Mouse (Mus musculus): Measurements from ENCODE around the gene Naa60. TPM values are rescaled to one million over a fixed set of nuclear protein-coding genes. Genes with fewer than 3 reads are reported as not detected.
"Not testable (repeated sequence)": the region's sequence is repeated elsewhere in the genome, so short reads cannot be mapped to it uniquely, and the experiment has no call there.

Naa60 gene
- polyA plus RNA-seq, 1 experiment from 2014 or later, result 59.0 TPM

- ATAC-seq (ENCODE audit: insufficient read depth), result no peak
- no peak overlapping the region for H3K9ac ChIP-seq
- no peak for DNase-seq
- 0 out of 2 replicates have a peak, but pooled peaks cover 3% of the 10 kb centered on the region for H3K4me1 ChIP-seq (ENCODE audit: insufficient read depth)
- no peak overlapping the region for H3K4me3 ChIP-seq (ENCODE audit: low read depth, low read length)
- H3K4me2 ChIP-seq, result no peak overlapping the region
- no peak for TF ChIP-seq CTCF (IDR thresholded peaks at IDR 0.05; ENCODE audit: low read depth)
- no peak overlapping the region for H3K27ac ChIP-seq (ENCODE audit: low read depth)
- no peaks in the 10 kb centered on the region for H3K27me3 ChIP-seq (ENCODE audit: insufficient read depth, low read length)
- no peaks in the 10 kb centered on the region for H3K36me3 ChIP-seq (ENCODE audit: insufficient read depth)
- no peaks in the 10 kb centered on the region for H3K9me3 ChIP-seq (ENCODE audit: low read depth, low read length)
- 50% methylated on average over 1 of the region's 1 CpGs for WGBS
These were observed 28.4 kb upstream of the Naa60 start for GRCm38 (mm10) chr16:3843796-3844195.

- H3K4me2 ChIP-seq, result peak within 1 kb of the TSS; percentile 76
- H3K36me3 ChIP-seq (ENCODE audit: insufficient read depth), result no peaks in the 10 kb centered on the region
- H3K4me1 ChIP-seq (ENCODE audit: insufficient read depth), result 0 out of 2 replicates have a peak, but pooled peaks cover 3% of the 10 kb centered on the region
- DNase-seq (peak; percentile 98), ATAC-seq (ENCODE audit: insufficient read depth) (peak; percentile 99)
- peak; percentile 25; the same call in 1 of the 2 replicates for TF ChIP-seq CTCF (IDR thresholded peaks at IDR 0.05; ENCODE audit: low read depth)
- WGBS, result 2% methylated on average over 38 of the region's 38 CpGs
- H3K9me3 ChIP-seq (ENCODE audit: low read depth, low read length), result no peaks in the 10 kb centered on the region
- no peaks in the 10 kb centered on the region for H3K27me3 ChIP-seq (ENCODE audit: insufficient read depth, low read length)
- H3K27ac ChIP-seq (ENCODE audit: low read depth), result no peak within 1 kb of the TSS
- peak within 1 kb of the TSS; percentile 62 for H3K4me3 ChIP-seq (ENCODE audit: low read depth, low read length)
- peak within 1 kb of the TSS; percentile 70 for H3K9ac ChIP-seq
These were observed 25.3 kb upstream of the Naa60 start, which contains the start of gene Zfp174 for GRCm38 (mm10) chr16:3846711-3847518. TSS of gene Zfp174 (plus strand) at chr16:3847268.

- H3K9me3 ChIP-seq (ENCODE audit: low read depth, low read length), result no peaks in the 10 kb centered on the region
- no peak overlapping the region for H3K27ac ChIP-seq (ENCODE audit: low read depth)
- 0 out of 2 replicates have a peak, but pooled peaks have one; percentile 1 for TF ChIP-seq CTCF (IDR thresholded peaks at IDR 0.05; ENCODE audit: low read depth)
- peak overlapping the region; percentile 70; the same call in 1 of the 2 replicates for H3K9ac ChIP-seq
- no peaks in the 10 kb centered on the region for H3K27me3 ChIP-seq (ENCODE audit: insufficient read depth, low read length)
- H3K4me2 ChIP-seq, result peak overlapping the region; percentile 76
- DNase-seq (peak; percentile 8), ATAC-seq (ENCODE audit: insufficient read depth) (no peak)
- no peaks in the 10 kb centered on the region for H3K36me3 ChIP-seq (ENCODE audit: insufficient read depth)
- 63% methylated on average over 4 of the region's 4 CpGs for WGBS
- 0 out of 2 replicates have a peak, but pooled peaks cover 3% of the 10 kb centered on the region for H3K4me1 ChIP-seq (ENCODE audit: insufficient read depth)
- peak overlapping the region; percentile 62 for H3K4me3 ChIP-seq (ENCODE audit: low read depth, low read length)
These were observed 24.3 kb upstream of the Naa60 start for GRCm38 (mm10) chr16:3847871-3848270.

- WGBS, result 62% methylated on average over 3 of the region's 3 CpGs
- DNase-seq, result no peak
- Histone ChIP-seq H3K4me3 (ENCODE audit: low read depth, low read length) (0 out of 2 replicates have a peak overlapping the region, but pooled peaks have one; percentile 62), H3K9me3 (ENCODE audit: low read depth, low read length) (no peaks in the 10 kb centered on the region), H3K4me1 (ENCODE audit: insufficient read depth) (0 out of 2 replicates have a peak, but pooled peaks cover 3% of the 10 kb centered on the region), H3K27me3 (ENCODE audit: insufficient read depth, low read length) (no peaks in the 10 kb centered on the region), H3K9ac (no peak overlapping the region), H3K36me3 (ENCODE audit: insufficient read depth) (no peaks in the 10 kb centered on the region), H3K27ac (ENCODE audit: low read depth) (no peak overlapping the region), H3K4me2 (no peak overlapping the region)
- ATAC-seq (ENCODE audit: insufficient read depth), result no peak
- TF ChIP-seq CTCF (IDR thresholded peaks at IDR 0.05; ENCODE audit: low read depth), result no peak
These were observed 23.8 kb upstream of the Naa60 start for GRCm38 (mm10) chr16:3848416-3848815.

GRCm38 (mm10) chr16:3851301-3851700 lies 20.9 kb upstream of the Naa60 start:
- DNase-seq; H3K9me3 ChIP-seq (ENCODE audit: low read depth, low read length); H3K27ac ChIP-seq (ENCODE audit: low read depth); H3K4me2 ChIP-seq; H3K4me1 ChIP-seq (ENCODE audit: insufficient read depth); H3K9ac ChIP-seq; H3K4me3 ChIP-seq (ENCODE audit: low read depth, low read length); ATAC-seq (ENCODE audit: insufficient read depth); H3K27me3 ChIP-seq (ENCODE audit: insufficient read depth, low read length); H3K36me3 ChIP-seq (ENCODE audit: insufficient read depth): not testable (repeated sequence)
- 83% methylated on average over 13 of the region's 13 CpGs for WGBS

- Histone ChIP-seq H3K4me2 (no peak overlapping the region), H3K9ac (no peak overlapping the region), H3K4me3 (ENCODE audit: low read depth, low read length) (no peak overlapping the region), H3K4me1 (ENCODE audit: insufficient read depth) (0 out of 2 replicates have a peak, but pooled peaks cover 3% of the 10 kb centered on the region), H3K27ac (ENCODE audit: low read depth) (no peak overlapping the region), H3K36me3 (ENCODE audit: insufficient read depth) (no peaks in the 10 kb centered on the region), H3K27me3 (ENCODE audit: insufficient read depth, low read length) (no peaks in the 10 kb centered on the region), H3K9me3 (ENCODE audit: low read depth, low read length) (no peaks in the 10 kb centered on the region)
- ATAC-seq (ENCODE audit: insufficient read depth) (no peak), DNase-seq (peak; percentile 6)
- 15% methylated on average over 12 of the region's 12 CpGs for WGBS
- TF ChIP-seq CTCF (IDR thresholded peaks at IDR 0.05; ENCODE audit: low read depth), result no peak
These were observed 19.6 kb upstream of the Naa60 start for GRCm38 (mm10) chr16:3852586-3852985.

- Histone ChIP-seq H3K27me3 (ENCODE audit: insufficient read depth, low read length) (no peaks in the 10 kb centered on the region), H3K27ac (ENCODE audit: low read depth) (no peak overlapping the region), H3K36me3 (ENCODE audit: insufficient read depth) (no peaks in the 10 kb centered on the region), H3K9ac (no peak overlapping the region), H3K9me3 (ENCODE audit: low read depth, low read length) (no peaks in the 10 kb centered on the region), H3K4me1 (ENCODE audit: insufficient read depth) (no peaks in the 10 kb centered on the region), H3K4me2 (no peak overlapping the region), H3K4me3 (ENCODE audit: low read depth, low read length) (no peak overlapping the region)
- WGBS, result 62% methylated on average over 11 of the region's 11 CpGs
- ATAC-seq (ENCODE audit: insufficient read depth), result no peak
- no peak for TF ChIP-seq CTCF (IDR thresholded peaks at IDR 0.05; ENCODE audit: low read depth)
- no peak for DNase-seq
These were observed 17.6 kb upstream of the Naa60 start for GRCm38 (mm10) chr16:3854437-3855182.

All from lung, embryonic 14.5 days (tissue).